8 mouse cellular contexts compared by ENCODE assay signal in the genomic region with DNA sequence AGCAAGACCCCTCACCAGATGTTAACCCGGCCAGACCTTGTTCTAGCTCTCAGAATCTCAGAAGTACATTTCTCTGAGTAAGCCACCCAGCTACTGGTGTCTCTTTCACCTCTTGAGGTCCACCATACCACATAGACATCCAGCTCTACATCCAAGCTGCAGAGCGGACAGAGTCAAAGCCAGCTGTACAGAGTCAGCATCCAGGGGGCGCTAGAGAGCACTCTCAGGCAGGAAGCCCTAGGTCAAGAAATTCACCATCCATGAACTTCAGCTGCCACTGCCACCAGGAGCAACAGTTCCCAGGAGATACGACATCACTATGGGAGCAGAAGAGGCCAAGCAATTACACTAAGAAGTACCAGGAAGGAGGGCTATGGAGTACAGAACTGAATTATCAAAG.
DNase-seq lines count a peak whose midpoint lies in the region; ATAC-seq lines count a peak whose summit lies in the region.

No protein-coding gene starts in this region.

- peak; percentile 6 to 39 for DNase-seq in heart, postnatal 10 days
- no peak for DNase-seq in heart, adult 11 months
- DNase-seq in urinary bladder, adult 2 months (ENCODE audit: low spot score) = peak; percentile 23
- no peak for DNase-seq in urinary bladder, adult 18-20 months (ENCODE audit: low spot score in 2 of 2)
- DNase-seq in cerebellum, postnatal 25 days = peak; percentile 33 to 63
- peak; percentile 55 to 83 for DNase-seq in kidney, postnatal 36 days
- peak; percentile 60 for DNase-seq in retina, embryonic 14.5 days (ENCODE audit: low spot score)

- intact Hi-C loops in heart, postnatal 10 days (cut with DNase I) = no loop called here

- no peak for ATAC-seq in frontal cortex, adult (ENCODE audit: low TSS enrichment)

Comparison
In these comparisons a context has a peak if more than half of its experiments do, and no peak if none do; other contexts are left out.
1. DNase-seq: peak in heart, postnatal 10 days (2 of 2), urinary bladder, adult 2 months (single experiment), cerebellum, postnatal 25 days (2 of 2), kidney, postnatal 36 days (2 of 2) and retina, embryonic 14.5 days (single experiment); none in heart, adult 11 months (single experiment) and urinary bladder, adult 18-20 months (0 of 2).